Mouse (Mus musculus) layer of hippocampus, adult 11-12 months (tissue): ENCODE measurements around the gene Cd209g.
"Not testable (repeated sequence)": the region's sequence is repeated elsewhere in the genome, so short reads cannot be mapped to it uniquely, and the experiment has no call there.

ENCODE experiments used
- DNase-seq: peaks from one replicate; pipeline ENCODE4 v3.0.0; 2022; ENCODE audit warnings: low spot score

Gene Cd209g

DNA sequence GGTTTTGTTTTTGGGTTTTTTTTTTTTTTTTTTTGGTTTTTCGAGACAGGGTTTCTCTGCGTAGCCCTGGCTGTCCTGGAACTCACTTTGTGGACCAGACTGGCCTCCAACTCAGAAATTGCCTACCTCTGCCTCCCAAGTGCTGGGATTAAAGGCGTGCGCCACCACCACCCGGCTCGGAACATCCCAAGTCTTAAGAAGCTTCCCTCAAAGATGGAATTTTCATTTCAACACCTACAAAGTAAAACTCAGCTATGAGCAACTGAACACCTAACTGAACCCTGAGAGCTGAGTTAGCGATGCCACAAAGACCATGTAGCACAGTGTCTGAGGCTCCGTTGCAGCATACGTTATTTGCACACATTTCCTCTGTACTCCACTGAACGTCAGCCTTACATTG lies at the start of gene Cd209g:
Gene Cd209g, plus strand, starts transcription at position 301 of the 400 bp plus-strand sequence.
- no peak for DNase-seq

- DNase-seq = not testable (repeated sequence)
These were observed 46.6 kb upstream of the Cd209g start for GRCm38 (mm10) chr8:4087180-4087722.

GRCm38 (mm10) chr8:4088514-4088913 lies 45.4 kb upstream of the Cd209g start:
- not testable (repeated sequence) for DNase-seq

- not testable (repeated sequence) for DNase-seq
These were observed 28.2 kb upstream of the Cd209g start, which contains the start of gene Cd209f for GRCm38 (mm10) chr8:4105735-4106134. TSS of gene Cd209f (minus strand) at chr8:4105835.

DNA sequence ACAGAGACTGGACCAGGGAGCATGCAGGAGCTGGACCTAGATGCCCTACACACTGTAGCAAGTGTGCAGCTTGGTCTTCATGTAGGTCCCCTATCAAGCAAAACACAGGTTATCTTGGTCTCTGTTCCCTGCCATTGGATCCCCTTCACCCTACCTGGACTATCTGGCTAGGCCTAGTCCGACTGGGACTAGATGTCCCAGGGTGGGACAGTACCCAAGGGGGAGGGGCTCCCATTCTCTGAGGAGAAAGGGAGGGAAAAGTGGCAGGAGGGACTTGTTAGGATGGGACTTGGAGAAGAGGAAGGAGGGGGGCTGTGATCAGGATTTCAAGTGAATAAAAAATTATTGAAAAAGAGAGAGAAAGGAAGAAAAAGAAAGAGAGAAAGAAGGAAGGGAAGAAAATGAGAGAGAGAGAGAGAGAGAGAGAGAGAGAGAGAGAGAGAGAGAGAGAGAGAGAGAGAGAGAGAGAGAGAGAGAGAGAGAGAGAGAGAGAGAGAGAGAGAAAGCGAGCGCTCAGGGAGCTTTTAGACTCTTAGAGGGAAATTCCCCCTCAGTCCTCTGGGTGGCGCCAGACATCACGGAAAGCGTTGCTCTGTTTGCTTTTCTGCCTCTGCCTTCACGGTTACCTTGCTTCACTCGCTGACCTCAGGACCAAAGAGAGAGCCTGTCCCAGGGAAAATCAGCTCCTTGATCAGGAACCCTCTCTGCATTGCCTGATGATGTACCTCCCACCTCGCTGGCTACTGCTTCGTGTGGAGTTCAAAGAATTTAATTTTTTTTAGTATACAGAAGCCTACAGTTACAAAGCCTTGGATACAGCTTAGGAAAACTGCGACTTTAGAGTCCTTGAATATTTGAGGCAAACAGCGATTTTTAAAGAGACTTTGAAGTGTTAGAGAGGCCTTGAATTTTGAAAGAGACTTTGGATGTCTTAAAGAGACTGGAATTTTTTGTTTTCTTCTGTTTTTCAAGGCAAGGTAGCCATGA lies 6.1 kb downstream of the Cd209g start:
- DNase-seq = peak; percentile 73

DNA sequence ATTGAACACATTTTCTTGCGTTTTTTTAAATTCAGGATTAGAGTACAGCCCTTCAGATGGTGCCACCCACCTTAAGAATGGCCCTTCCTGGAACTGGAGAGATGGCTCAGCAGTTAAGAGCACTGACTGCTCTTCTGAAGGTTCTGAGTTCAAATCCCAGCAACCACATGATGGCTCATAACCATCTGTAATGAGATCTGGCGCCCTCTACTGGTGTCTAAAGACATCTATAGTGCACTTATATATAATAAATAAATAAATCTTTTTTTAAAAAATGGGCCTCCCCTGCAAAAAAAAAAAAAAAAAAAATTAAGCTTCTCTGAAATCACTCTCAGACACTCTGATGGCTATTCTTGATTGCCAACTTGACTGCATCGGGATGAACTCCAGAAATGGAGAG lies 7.8 kb downstream of the Cd209g start:
- DNase-seq = no peak

DNA sequence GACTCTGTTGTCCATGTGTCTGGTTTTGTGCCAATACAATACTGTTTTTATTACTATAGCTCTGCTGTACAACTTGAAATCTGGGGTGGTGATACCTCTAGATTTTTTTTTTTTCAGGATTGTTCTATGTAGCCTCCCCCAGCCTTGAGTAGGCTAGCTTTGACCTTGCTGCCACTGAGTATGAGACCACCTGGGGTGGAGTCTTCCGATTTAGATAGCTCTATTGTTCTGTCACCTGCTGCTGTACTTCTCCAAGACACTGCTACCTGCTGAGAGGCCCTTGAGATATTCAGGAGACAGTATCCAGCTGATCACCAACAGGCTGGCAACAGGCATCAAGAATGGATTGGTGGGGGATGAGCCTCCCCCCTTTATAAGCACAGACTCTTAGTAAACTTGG lies 13.4 kb downstream of the Cd209g start:
- no peak for DNase-seq

GRCm38 (mm10) chr8:4154878-4155277 lies 21.0 kb downstream of the Cd209g start:
- DNase-seq = no peak

GRCm38 (mm10) chr8:4162786-4163185 lies 28.9 kb downstream of the Cd209g start:
- no peak for DNase-seq

DNA sequence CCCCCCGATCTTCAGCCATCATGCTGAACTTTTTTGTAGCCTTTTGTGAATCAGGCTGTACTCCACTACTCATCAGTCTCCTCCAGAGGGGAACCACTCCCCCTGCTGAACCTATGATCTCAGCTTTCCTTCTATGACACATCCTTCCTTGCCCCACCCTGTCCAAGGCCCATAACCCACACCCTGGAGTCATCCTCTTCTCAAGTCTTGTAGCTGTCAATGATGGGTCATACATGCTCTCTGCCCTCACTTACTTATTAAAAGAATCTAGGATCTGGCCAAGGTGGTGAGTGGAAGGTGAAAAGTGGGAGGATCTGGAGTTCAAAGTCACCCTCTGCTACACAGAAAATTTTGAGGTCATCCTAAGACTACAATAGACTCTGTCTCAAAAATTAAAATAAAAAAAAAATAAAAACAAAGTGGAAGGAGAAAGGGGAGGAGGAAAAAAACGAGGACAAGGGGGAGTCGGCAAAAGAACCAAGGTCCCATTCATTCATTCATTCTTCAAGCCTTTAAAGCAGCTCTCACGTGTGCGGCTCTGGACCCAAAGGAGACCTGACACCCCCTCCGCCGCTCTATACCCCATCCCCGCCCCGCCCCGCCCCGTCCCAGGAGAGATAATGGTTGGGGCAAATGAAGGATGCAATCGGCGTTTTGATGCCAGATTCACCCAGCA lies 31.4 kb downstream of the Cd209g start:
- DNase-seq = no peak

DNA sequence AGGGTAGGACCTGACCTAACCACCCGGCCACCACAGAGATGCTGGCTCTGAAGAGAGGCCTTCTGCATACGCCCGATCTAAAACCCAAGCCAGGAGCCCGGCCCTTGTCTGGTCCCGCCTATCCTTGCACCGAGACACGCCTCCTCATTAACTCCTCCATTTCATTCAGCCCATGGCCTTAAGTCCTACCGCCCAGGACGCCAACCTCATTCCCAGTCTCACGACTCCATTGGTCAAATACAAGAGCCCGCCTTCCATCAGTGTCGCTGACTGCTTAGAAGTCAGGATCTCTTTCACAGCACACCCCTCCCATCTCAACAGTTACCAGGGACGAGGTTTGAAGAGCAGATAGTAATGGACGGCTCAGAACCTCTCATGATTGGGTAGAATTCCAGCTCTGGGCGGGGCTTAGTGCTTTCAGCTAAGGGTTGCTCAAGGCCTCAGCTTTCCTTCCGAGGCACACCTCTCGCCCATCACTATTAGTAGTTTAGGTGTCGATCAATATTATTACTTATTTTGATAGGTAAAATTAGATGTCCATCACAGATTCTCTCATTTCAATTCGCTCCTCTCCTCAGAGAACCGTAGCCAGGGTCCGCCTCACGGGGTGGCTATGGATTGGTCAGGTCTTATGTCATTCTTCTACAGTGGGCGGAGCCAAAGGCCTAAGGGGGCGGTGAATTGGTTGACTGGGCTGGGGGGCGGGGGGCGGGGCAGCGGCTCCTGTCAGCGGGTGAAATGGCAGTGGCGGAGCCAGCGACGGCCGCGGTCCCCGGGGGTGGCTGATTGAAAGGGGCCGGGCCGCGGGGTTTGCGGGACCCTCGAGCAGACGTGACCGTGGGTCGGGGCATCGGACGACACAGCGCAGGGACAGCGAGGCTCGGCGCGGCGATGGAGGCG lies 32.2 kb downstream of the Cd209g start, which contains the start of gene Evi5l:
Gene Evi5l, plus strand, starts transcription at position 716 of the 900 bp plus-strand sequence.
- DNase-seq = peak; percentile 99

GRCm38 (mm10) chr8:4166881-4167525 lies 33.1 kb downstream of the Cd209g start:
- DNase-seq = no peak

DNA sequence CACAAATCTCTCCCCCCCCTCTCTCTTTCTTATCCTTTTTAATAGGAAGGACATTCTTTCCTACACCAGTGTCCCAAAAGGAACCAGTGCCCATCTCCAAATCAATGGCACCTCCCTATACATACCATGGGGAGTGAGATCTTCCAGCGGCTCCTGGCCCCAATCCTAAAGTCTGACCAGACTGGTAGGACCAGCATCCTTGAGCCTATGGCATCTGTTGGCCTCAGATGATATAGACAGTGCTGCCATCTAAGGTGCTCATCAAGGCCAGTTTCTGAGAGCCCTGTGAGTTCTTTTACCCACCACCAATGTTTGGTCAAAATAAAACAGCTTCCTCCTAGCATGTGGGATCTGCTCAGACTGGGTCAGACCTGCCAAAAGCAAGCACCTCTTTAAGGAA lies 34.0 kb downstream of the Cd209g start:
- no peak for DNase-seq

- DNase-seq = no peak
These were observed 38.6 kb downstream of the Cd209g start for GRCm38 (mm10) chr8:4172486-4172885.

DNA sequence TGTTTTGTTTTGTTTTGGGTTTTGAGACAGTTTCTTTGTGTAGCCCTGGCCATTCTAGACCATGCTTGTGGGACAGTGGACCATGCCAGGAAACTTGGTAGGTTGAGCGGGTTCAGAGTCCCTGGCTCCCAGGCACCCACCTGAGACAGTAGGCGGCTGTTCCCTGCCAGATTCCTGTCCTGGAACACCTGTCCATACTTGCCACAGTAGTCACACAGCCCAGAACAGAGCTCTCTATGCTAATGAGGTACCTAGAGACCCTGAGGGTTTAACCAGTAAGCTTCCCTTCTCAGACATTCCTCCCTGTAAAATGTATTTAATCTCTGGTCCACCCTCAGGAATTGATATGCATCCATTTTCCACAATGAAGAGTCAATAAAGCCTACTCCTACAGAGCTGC lies 40.1 kb downstream of the Cd209g start:
- DNase-seq = no peak

DNA sequence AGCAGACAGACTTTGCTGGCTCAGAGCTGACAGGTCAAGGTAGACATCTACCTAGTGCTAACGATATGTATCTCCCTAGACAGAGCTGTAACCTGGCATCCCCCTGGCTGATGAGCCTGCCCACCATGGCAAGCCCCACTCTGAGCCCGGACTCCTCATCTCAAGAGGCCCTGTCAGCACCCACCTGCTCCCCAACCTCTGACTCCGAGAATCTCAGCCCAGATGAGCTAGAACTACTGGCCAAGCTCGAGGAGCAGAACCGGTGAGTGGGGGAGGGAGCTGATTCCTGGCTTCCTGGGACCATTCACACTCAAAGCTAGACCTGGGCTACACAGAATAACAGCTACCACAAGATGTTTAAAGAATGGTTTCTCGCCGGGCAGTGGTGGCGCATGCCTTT lies 49.5 kb downstream of the Cd209g start:
- no peak for DNase-seq

DNA sequence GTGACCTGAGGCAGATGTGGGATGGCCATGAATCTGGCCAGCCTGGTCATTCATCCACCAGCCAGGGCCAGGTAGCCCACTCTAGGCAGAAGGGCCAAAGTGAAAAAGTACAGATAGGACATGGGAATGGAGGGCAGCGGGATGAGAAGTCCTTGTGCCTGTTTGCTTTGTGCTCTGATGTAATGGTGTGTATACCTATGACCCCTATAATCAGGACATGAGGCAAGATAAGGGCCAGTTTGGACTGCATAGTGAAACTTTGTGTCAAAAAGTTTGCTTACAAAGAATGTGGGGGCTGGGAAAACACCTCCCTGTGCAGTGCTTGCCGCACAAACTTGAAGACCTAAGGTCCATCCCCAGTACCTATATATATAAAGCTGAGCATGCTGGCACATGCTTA lies 52.3 kb downstream of the Cd209g start:
- no peak for DNase-seq
